Mouse (Mus musculus) B cell, adult (primary cell): ENCODE measurements around the gene Mboat2. TPM values are rescaled to one million over a fixed set of nuclear protein-coding genes. Genes with fewer than 3 reads are reported as not detected.

Experiments
- total RNA-seq: library from RNA; stranded (reverse); gene quantifications from 4 replicates; pipeline ENCODE4 v1.2.4, GENCODE M21; 2023; ENCODE audit not compliant: inconsistent age

The Mboat2 gene
- total RNA-seq = not detected in 4 replicates

DNA sequence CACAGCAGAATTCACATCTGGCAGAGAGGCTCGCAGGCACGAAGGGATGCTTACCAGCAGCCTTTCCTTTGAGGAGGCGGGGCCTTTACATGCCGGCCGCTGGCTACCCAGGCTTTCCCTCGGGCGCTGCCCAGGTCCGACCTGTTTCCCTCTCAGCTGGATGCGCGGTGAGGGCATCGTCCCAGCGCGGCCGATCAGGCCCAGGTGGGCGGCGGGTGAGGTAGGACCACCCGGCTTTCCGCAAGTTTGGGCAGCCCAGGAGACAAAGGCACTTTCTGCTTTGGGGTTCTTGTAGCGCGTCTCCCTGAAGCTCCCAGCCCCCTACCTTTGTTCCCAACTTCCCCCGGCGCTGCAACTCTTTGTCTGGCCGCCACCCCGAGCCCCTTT is at the start of gene Mboat2:
Gene Mboat2, plus strand, starts transcription at position 114 of the 387 bp plus-strand sequence.

DNA sequence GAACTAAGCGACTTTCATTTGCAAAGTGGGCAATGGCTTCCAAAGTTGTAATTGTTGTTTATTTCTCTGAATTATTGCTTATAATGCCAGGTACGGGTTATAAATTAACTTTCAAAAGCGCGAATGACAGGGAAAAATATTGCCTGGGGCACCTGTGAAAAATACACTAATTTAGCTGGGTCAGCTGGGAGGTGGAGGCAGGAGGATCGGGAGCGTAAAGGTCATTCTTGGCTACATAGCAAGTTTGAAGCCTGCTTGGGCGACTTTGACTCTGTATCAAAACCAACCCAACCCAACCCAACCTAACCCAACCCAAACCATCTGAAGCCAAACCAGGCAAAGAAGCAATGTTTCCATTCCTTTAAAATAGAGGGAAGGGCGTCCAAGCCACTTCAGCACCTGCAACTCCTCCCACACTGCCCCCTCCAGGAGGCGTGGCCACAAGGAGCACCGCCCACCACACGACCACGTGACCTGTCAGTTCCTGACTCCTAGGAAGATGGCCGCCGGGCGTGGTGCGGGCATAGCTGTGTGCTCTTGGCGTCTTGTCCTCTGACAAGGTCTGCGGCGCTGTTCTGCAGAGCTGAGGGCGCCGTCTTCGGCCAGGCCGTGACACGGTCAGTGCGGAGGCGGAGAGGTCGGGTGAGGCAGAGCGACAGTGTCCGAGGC is 143.9 kb downstream of the Mboat2 start, which contains the start of gene Kidins220:
Gene Kidins220, plus strand, starts transcription at position 480 of the 669 bp plus-strand sequence.

Other genes starting within 250 kb of the Mboat2 start
- 35.8 to 48.4 TPM (median 39.2 TPM) in 4 replicates for gene Klf11, start 179.6 kb upstream of the Mboat2 start, total RNA-seq
- not detected in 4 replicates for gene Cys1, start 149.1 kb upstream of the Mboat2 start, total RNA-seq
- 5.1 to 7.3 TPM (median 6.4 TPM) in 4 replicates for gene Rrm2, start 122.6 kb upstream of the Mboat2 start, total RNA-seq
- gene Kidins220, start 144.0 kb downstream of the Mboat2 start, total RNA-seq = 73.5 to 81.8 TPM (median 78.1 TPM) in 4 replicates